Mouse (Mus musculus) hindbrain, embryonic 13.5 days (tissue): Measurements from ENCODE around the gene Mapk13. TPM values are rescaled to one million over a fixed set of nuclear protein-coding genes. Genes with fewer than 3 reads are reported as not detected.
"Not testable (repeated sequence)": the region's sequence is repeated elsewhere in the genome, so short reads cannot be mapped to it uniquely, and the experiment has no call there.

Source experiments
- ATAC-seq: fragments of 200-750 bp; cut with Nextera tagmentation; 2 replicates; pipeline ENCODE4 v1.8.0; 2017; ENCODE audit warnings: moderate TSS enrichment; ENCODE audit not compliant: low FRiP score
- H3K27ac ChIP-seq: fragments of 300-500 bp; sonication (generic); 2 replicates; pipeline ENCODE4 v1.5.1; 2015; ENCODE audit warnings: inconsistent platforms, mild to moderate bottlenecking, moderate library complexity
- H3K27me3 ChIP-seq: fragments of 300-500 bp; sonication (generic); 2 replicates; pipeline ENCODE4 v1.6.1; 2015; ENCODE audit warnings: mild to moderate bottlenecking, inconsistent platforms
- H3K36me3 ChIP-seq: fragments of 300-500 bp; sonication (generic); 2 replicates; pipeline ENCODE4 v1.6.1; 2015; ENCODE audit warnings: mild to moderate bottlenecking, inconsistent platforms
- H3K4me1 ChIP-seq: fragments of 300-500 bp; sonication (generic); replicated peaks from 2 replicates; pipeline ENCODE4 v1.6.1; 2015; ENCODE audit warnings: inconsistent platforms
- H3K4me2 ChIP-seq: fragments of 300-500 bp; sonication (generic); 2 replicates; pipeline ENCODE4 v1.6.1; 2015; ENCODE audit warnings: inconsistent platforms, mild to moderate bottlenecking, moderate library complexity
- H3K4me3 ChIP-seq: fragments of 300-500 bp; sonication (generic); 2 replicates; pipeline ENCODE4 v1.5.1; 2015; ENCODE audit warnings: mild to moderate bottlenecking, inconsistent platforms
- H3K9ac ChIP-seq: fragments of 300-500 bp; sonication (generic); 2 replicates; pipeline ENCODE4 v1.6.1; 2015; ENCODE audit warnings: mild to moderate bottlenecking, inconsistent platforms
- H3K9me3 ChIP-seq: fragments of 300-500 bp; sonication (generic); 2 replicates; pipeline ENCODE4 v1.6.1; 2016; ENCODE audit warnings: inconsistent platforms
- WGBS: fragments of 180-500 bp; shearing (Covaris S2); methylation state at CpG from one replicate; pipeline ENCODE4 v1.1.7; 2015; 5-methylcytosine and 5-hydroxymethylcytosine counted together
- polyA plus RNA-seq: library from polyadenylated mRNA; unstranded; fragments of >200 nt; fragmentation: Nextera tagmentation; extraction: Ambion mirVana; gene quantifications from 2 replicates; pipeline ENCODE4 v1.2.1, GENCODE M21; 2015

Mapk13 gene
- polyA plus RNA-seq, 1 experiment from 2014 or later, result 1.2 TPM

- WGBS, result 95% methylated on average over 1 of the region's 1 CpGs
- no peaks in the 10 kb centered on the region for H3K27me3 ChIP-seq
- no peaks in the 10 kb centered on the region for H3K9me3 ChIP-seq
- ATAC-seq, result no peak
- H3K27ac ChIP-seq, result no peak overlapping the region
- H3K9ac ChIP-seq, result no peak overlapping the region
- H3K4me1 ChIP-seq, result peaks cover 30% of the 10 kb centered on the region
- no peak overlapping the region for H3K4me3 ChIP-seq
- peaks cover 31% of the 10 kb centered on the region for H3K36me3 ChIP-seq
- H3K4me2 ChIP-seq, result no peak overlapping the region
Observed at GRCm38 (mm10) chr17:28803316-28803715, 34.2 kb downstream of the Mapk13 start.

GRCm38 (mm10) chr17:28804973-28805372 lies 35.9 kb downstream of the Mapk13 start:
- Histone ChIP-seq H3K27me3 (no peaks in the 10 kb centered on the region), H3K4me3 (no peak overlapping the region), H3K4me2 (no peak overlapping the region), H3K9me3 (no peaks in the 10 kb centered on the region), H3K9ac (no peak overlapping the region), H3K4me1 (peaks cover 20% of the 10 kb centered on the region), H3K27ac (no peak overlapping the region), H3K36me3 (peaks cover 47% of the 10 kb centered on the region)
- ATAC-seq, result no peak
- WGBS, result 95% methylated on average over 6 of the region's 6 CpGs

GRCm38 (mm10) chr17:28806770-28807169 lies 37.7 kb downstream of the Mapk13 start:
- 98% methylated on average over 19 of the region's 19 CpGs for WGBS
- Histone ChIP-seq H3K9me3 (no peaks in the 10 kb centered on the region), H3K4me3 (no peak overlapping the region), H3K27ac (no peak overlapping the region), H3K9ac (no peak overlapping the region), H3K4me1 (peaks cover 14% of the 10 kb centered on the region), H3K27me3 (no peaks in the 10 kb centered on the region), H3K36me3 (peaks cover 64% of the 10 kb centered on the region), H3K4me2 (no peak overlapping the region)
- ATAC-seq, result no peak

GRCm38 (mm10) chr17:28808714-28809113 lies 39.6 kb downstream of the Mapk13 start:
- Histone ChIP-seq H3K9me3 (no peaks in the 10 kb centered on the region), H3K4me2 (no peak overlapping the region), H3K9ac (no peak overlapping the region), H3K27me3 (no peaks in the 10 kb centered on the region), H3K4me3 (no peak overlapping the region), H3K27ac (no peak overlapping the region), H3K4me1 (no peaks in the 10 kb centered on the region), H3K36me3 (peaks cover 82% of the 10 kb centered on the region)
- 98% methylated on average over 8 of the region's 8 CpGs for WGBS
- no peak for ATAC-seq

- H3K9ac ChIP-seq, result no peak overlapping the region
- ATAC-seq, result no peak
- no peak overlapping the region for H3K4me2 ChIP-seq
- peaks cover 88% of the 10 kb centered on the region for H3K36me3 ChIP-seq
- H3K4me1 ChIP-seq, result no peaks in the 10 kb centered on the region
- H3K4me3 ChIP-seq, result no peak overlapping the region
- WGBS, result 93% methylated on average over 10 of the region's 10 CpGs
- no peaks in the 10 kb centered on the region for H3K27me3 ChIP-seq
- H3K9me3 ChIP-seq, result no peaks in the 10 kb centered on the region
- no peak overlapping the region for H3K27ac ChIP-seq
Observed at GRCm38 (mm10) chr17:28809175-28809831, 40.2 kb downstream of the Mapk13 start.

GRCm38 (mm10) chr17:28812345-28812744 lies 43.2 kb downstream of the Mapk13 start:
- WGBS, result 96% methylated on average over 10 of the region's 10 CpGs
- Histone ChIP-seq H3K9me3 (no peaks in the 10 kb centered on the region), H3K27ac (no peak overlapping the region), H3K4me2 (no peak overlapping the region), H3K4me1 (no peaks in the 10 kb centered on the region), H3K9ac (no peak overlapping the region), H3K4me3 (no peak overlapping the region), H3K36me3 (peaks cover 94% of the 10 kb centered on the region), H3K27me3 (no peaks in the 10 kb centered on the region)
- ATAC-seq, result no peak

- H3K4me2 ChIP-seq, result no peak overlapping the region
- H3K4me3 ChIP-seq, result no peak overlapping the region
- no peak for ATAC-seq
- H3K9me3 ChIP-seq, result no peaks in the 10 kb centered on the region
- no peak overlapping the region for H3K9ac ChIP-seq
- WGBS, result 91% methylated on average over 18 of the region's 18 CpGs
- no peak overlapping the region for H3K27ac ChIP-seq
- H3K27me3 ChIP-seq, result no peaks in the 10 kb centered on the region
- H3K36me3 ChIP-seq, result peaks cover 95% of the 10 kb centered on the region
- no peaks in the 10 kb centered on the region for H3K4me1 ChIP-seq
Observed at GRCm38 (mm10) chr17:28814529-28815097, 45.5 kb downstream of the Mapk13 start.

GRCm38 (mm10) chr17:28815384-28816004 lies 46.4 kb downstream of the Mapk13 start:
- no peaks in the 10 kb centered on the region for H3K9me3 ChIP-seq
- no peak overlapping the region for H3K27ac ChIP-seq
- no peak overlapping the region for H3K4me2 ChIP-seq
- no peaks in the 10 kb centered on the region for H3K27me3 ChIP-seq
- H3K36me3 ChIP-seq, result peaks cover 93% of the 10 kb centered on the region
- ATAC-seq, result no peak
- H3K4me1 ChIP-seq, result no peaks in the 10 kb centered on the region
- no peak overlapping the region for H3K9ac ChIP-seq
- H3K4me3 ChIP-seq, result no peak overlapping the region
- 91% methylated on average over 10 of the region's 10 CpGs for WGBS

GRCm38 (mm10) chr17:28816326-28816725 lies 47.2 kb downstream of the Mapk13 start:
- H3K27me3 ChIP-seq, ATAC-seq, H3K9me3 ChIP-seq, H3K4me1 ChIP-seq, H3K27ac ChIP-seq, H3K4me2 ChIP-seq, H3K9ac ChIP-seq, H3K4me3 ChIP-seq: not testable (repeated sequence)
- WGBS, result 92% methylated on average over 10 of the region's 10 CpGs
- peaks cover 93% of the 10 kb centered on the region for H3K36me3 ChIP-seq

- no peak for ATAC-seq
- H3K4me2 ChIP-seq, result no peak overlapping the region
- no peaks in the 10 kb centered on the region for H3K9me3 ChIP-seq
- H3K36me3 ChIP-seq, result peaks cover 95% of the 10 kb centered on the region
- H3K27ac ChIP-seq, result no peak overlapping the region
- 96% methylated on average over 25 of the region's 25 CpGs for WGBS
- no peaks in the 10 kb centered on the region for H3K4me1 ChIP-seq
- H3K27me3 ChIP-seq, result no peaks in the 10 kb centered on the region
- no peak overlapping the region for H3K4me3 ChIP-seq
- no peak overlapping the region for H3K9ac ChIP-seq
Observed at GRCm38 (mm10) chr17:28816875-28817811, 48.0 kb downstream of the Mapk13 start.

- ATAC-seq, result no peak
- peaks cover 95% of the 10 kb centered on the region for H3K36me3 ChIP-seq
- H3K4me2 ChIP-seq, result no peak overlapping the region
- no peaks in the 10 kb centered on the region for H3K4me1 ChIP-seq
- no peaks in the 10 kb centered on the region for H3K27me3 ChIP-seq
- H3K9me3 ChIP-seq, result no peaks in the 10 kb centered on the region
- no peak overlapping the region for H3K27ac ChIP-seq
- H3K9ac ChIP-seq, result no peak overlapping the region
- WGBS, result 92% methylated on average over 2 of the region's 2 CpGs
- no peak overlapping the region for H3K4me3 ChIP-seq
Observed at GRCm38 (mm10) chr17:28820189-28820588, 51.1 kb downstream of the Mapk13 start.
